8 mouse cellular contexts compared by ENCODE assay signal in genomic region chr1:78819592-78819991, GRCm38 (mm10). TPM values are rescaled to one million over a fixed set of nuclear protein-coding genes. Genes with fewer than 3 reads are reported as not detected.
DNase-seq lines count a peak whose midpoint lies in the region; ATAC-seq and TF ChIP-seq lines count a peak whose summit lies in the region.
"Had no signal": no experiment of that assay in that cellular context is flagged by ENCODE, and none has a peak within 500 bp of the region (broad histone marks: within the 10 kb centered on the region; RNA-seq: fewer than 3 reads in every experiment).

No protein-coding gene starts in this region.

- peak; percentile 75 for ATAC-seq in lung, embryonic 14.5 days (ENCODE audit: insufficient read depth)
- peak; percentile 84 for ATAC-seq in forebrain, embryonic 16.5 days
- ATAC-seq in midbrain, embryonic 16.5 days: peak; percentile 40; the same call in 1 of the 2 replicates
- no peak for ATAC-seq in erythroblast, adult 5-6 weeks (replicated peaks; ENCODE audit: low FRiP score, poor library complexity, severe bottlenecking)

- no peak for TF ChIP-seq CTCF in lung, embryonic 14.5 days (IDR thresholded peaks at IDR 0.05; ENCODE audit: low read depth)
- TF ChIP-seq CTCF in lung, adult 2 months (IDR thresholded peaks at IDR 0.05; ENCODE audit: insufficient read depth, low read length): no peak

- no peak overlapping the region for H3K9ac ChIP-seq in lung, embryonic 14.5 days
- H3K9ac ChIP-seq in forebrain, embryonic 16.5 days (replicated peaks; ENCODE audit: low read depth, low read length): no peak overlapping the region
- no peak overlapping the region for H3K9ac ChIP-seq in midbrain, embryonic 16.5 days (ENCODE audit: low read depth, low read length)
- H3K9ac ChIP-seq: liver, embryonic 14.5 days had no signal

- H3K36me3 ChIP-seq in lung, embryonic 14.5 days (ENCODE audit: insufficient read depth): no peaks in the 10 kb centered on the region
- no peaks in the 10 kb centered on the region for H3K36me3 ChIP-seq in forebrain, embryonic 16.5 days (ENCODE audit: control insufficient read depth, insufficient read depth)
- H3K36me3 ChIP-seq in midbrain, embryonic 16.5 days (ENCODE audit: control insufficient read depth, insufficient read depth, low read length): no peaks in the 10 kb centered on the region

- H3K9me3 ChIP-seq in lung, embryonic 14.5 days (ENCODE audit: low read depth, low read length): no peaks in the 10 kb centered on the region
- H3K9me3 ChIP-seq in forebrain, embryonic 16.5 days (ENCODE audit: control insufficient read depth, low read length): no peaks in the 10 kb centered on the region
- no peaks in the 10 kb centered on the region for H3K9me3 ChIP-seq in midbrain, embryonic 16.5 days (replicated peaks; ENCODE audit: control insufficient read depth, low read length, poor library complexity, severe bottlenecking)

- H3K4me3 ChIP-seq in lung, embryonic 14.5 days (ENCODE audit: low read depth, low read length): no peak overlapping the region
- H3K4me3 ChIP-seq in lung, adult 2 months (replicated peaks; ENCODE audit: extremely low read depth, low read depth, low read length): no peak overlapping the region
- H3K4me3 ChIP-seq in forebrain, embryonic 16.5 days (replicated peaks; ENCODE audit: low read length): no peak overlapping the region
- H3K4me3 ChIP-seq in midbrain, embryonic 16.5 days (ENCODE audit: low read depth, low read length): no peak overlapping the region

- 20% methylated on average over 7 of the region's 7 CpGs for WGBS in lung, embryonic 14.5 days
- 20% methylated on average over 7 of the region's 7 CpGs for WGBS in lung, adult 2 months
- WGBS in forebrain, embryonic 16.5 days: 20% methylated on average over 7 of the region's 7 CpGs
- WGBS in midbrain, embryonic 16.5 days: 34% methylated on average over 7 of the region's 7 CpGs

- intact Hi-C loops in heart, postnatal 36 days (cut with DNase I): loop anchor here (2.0 to 5.0 kb wide), 2 partner anchors 43 to 72 kb away; no protein-coding TSS in a partner anchor

- peak; percentile 98 for DNase-seq in lung, embryonic 14.5 days
- no peak for DNase-seq in lung, adult 2 months
- DNase-seq in heart, postnatal 36 days: peak; percentile 53 to 55
- no peak for DNase-seq in frontal cortex, postnatal 14 days (ENCODE audit: low spot score in 2 of 2)

- no peak for TF ChIP-seq POLR2A in lung, adult 2 months (IDR thresholded peaks at IDR 0.05; ENCODE audit: borderline replicate concordance, extremely low read depth, low read depth, low read length)

- no peaks in the 10 kb centered on the region for H3K27me3 ChIP-seq in lung, embryonic 14.5 days (ENCODE audit: insufficient read depth, low read length)
- H3K27me3 ChIP-seq in forebrain, embryonic 16.5 days (replicated peaks; ENCODE audit: control insufficient read depth, insufficient read depth, low read length): no peaks in the 10 kb centered on the region
- no peaks in the 10 kb centered on the region for H3K27me3 ChIP-seq in midbrain, embryonic 16.5 days (ENCODE audit: control insufficient read depth, insufficient read depth, low read depth, low read length)

- H3K4me2 ChIP-seq in lung, embryonic 14.5 days: peak overlapping the region; percentile 55
- no peak overlapping the region for H3K4me2 ChIP-seq in forebrain, embryonic 16.5 days (ENCODE audit: low read length)
- H3K4me2 ChIP-seq in midbrain, embryonic 16.5 days (ENCODE audit: low read length): no peak overlapping the region

- H3K4me1 ChIP-seq in lung, embryonic 14.5 days (ENCODE audit: insufficient read depth): peaks cover 26% of the 10 kb centered on the region
- peaks cover 2% of the 10 kb centered on the region; the same call in 1 of the 2 replicates for H3K4me1 ChIP-seq in lung, adult 2 months (ENCODE audit: control insufficient read depth, insufficient read depth, low read length)
- peaks cover 26% of the 10 kb centered on the region for H3K4me1 ChIP-seq in forebrain, embryonic 16.5 days (replicated peaks; ENCODE audit: control insufficient read depth, insufficient read depth, low read length)
- H3K4me1 ChIP-seq in midbrain, embryonic 16.5 days (ENCODE audit: control insufficient read depth, insufficient read depth, low read length): peaks cover 4% of the 10 kb centered on the region; the same call in 1 of the 2 replicates

- peak overlapping the region; percentile 89 for H3K27ac ChIP-seq in lung, embryonic 14.5 days (ENCODE audit: low read depth)
- no peak overlapping the region for H3K27ac ChIP-seq in forebrain, embryonic 16.5 days (ENCODE audit: low read length)
- H3K27ac ChIP-seq in midbrain, embryonic 16.5 days (ENCODE audit: low read length): 0 out of 2 replicates have a peak overlapping the region, but pooled peaks have one; percentile 33
- H3K27ac ChIP-seq: liver, embryonic 14.5 days had no signal

RNA-seq across cellular contexts. Expression of gene Kcne4, which starts 3.0 kb away (rescaled TPM):
- 10.9 and 12.4 TPM in 2 replicates for polyA plus RNA-seq in lung, embryonic 14.5 days (2014; fragmentation: Nextera tagmentation; extraction: Ambion mirVana)
- polyA plus RNA-seq in lung, adult 2 months (2012; rRNA removed): 1.7 and 1.8 TPM in 2 replicates
- 1.1 and 2.1 TPM in 2 replicates for polyA plus RNA-seq in forebrain, embryonic 16.5 days (2015; fragmentation: Nextera tagmentation; extraction: Ambion mirVana)
- total RNA-seq in heart, postnatal 36 days (2021): 1 to 10 TPM; 1.5 TPM
- polyA plus RNA-seq in midbrain, embryonic 16.5 days (2015; fragmentation: Nextera tagmentation; extraction: Ambion mirVana): 1.2 and 1.5 TPM in 2 replicates
- total RNA-seq in erythroblast, adult 5-6 weeks (2015; ENCODE audit: low replicate concordance): not detected in 2 replicates
- total RNA-seq in erythroblast, adult 5-6 weeks (2017; ENCODE audit: low replicate concordance): not detected in 2 replicates

Comparison
In these comparisons a context has a peak if more than half of its experiments do, and no peak if none do; other contexts are left out.
1. DNase-seq: peak in lung, embryonic 14.5 days (single experiment) and heart, postnatal 36 days (2 of 2); none in lung, adult 2 months (single experiment) and frontal cortex, postnatal 14 days (0 of 2).